Mouse (Mus musculus) midbrain, postnatal 0 days (tissue): ENCODE results near the gene Tbc1d15. TPM values are rescaled to one million over a fixed set of nuclear protein-coding genes. Genes with fewer than 3 reads are reported as not detected.

ENCODE experiments used
- ATAC-seq: fragments of 200-750 bp; cut with Nextera tagmentation; 2 replicates; pipeline ENCODE4 v1.8.0; 2017; ENCODE audit warnings: moderate number of reproducible peaks, mild to moderate bottlenecking, moderate TSS enrichment, moderate library complexity; ENCODE audit not compliant: low FRiP score
- DNase-seq: peaks from one replicate; pipeline ENCODE4 v3.0.0-alpha.2; 2015; ENCODE audit warnings: low spot score
- H3K27ac ChIP-seq: fragments of 300-500 bp; sonication (generic); 2 replicates; pipeline ENCODE4 v1.5.1; 2014; ENCODE audit warnings: low read depth, mild to moderate bottlenecking, low read length, mixed read lengths
- H3K27me3 ChIP-seq: fragments of 300-500 bp; sonication (generic); 2 replicates; pipeline ENCODE4 v1.6.1; 2014; ENCODE audit warnings: low read length, control low read depth, mixed read lengths; ENCODE audit not compliant: insufficient read depth
- H3K36me3 ChIP-seq: fragments of 300-500 bp; sonication (generic); 2 replicates; pipeline ENCODE4 v1.6.1; 2014; ENCODE audit warnings: low read length, control low read depth, mixed read lengths; ENCODE audit not compliant: insufficient read depth
- H3K4me1 ChIP-seq: fragments of 300-500 bp; sonication (generic); 2 replicates; pipeline ENCODE4 v1.6.1; 2014; ENCODE audit warnings: mild to moderate bottlenecking, control low read depth, antibody characterized with exemption, low read length, mixed read lengths; ENCODE audit not compliant: insufficient read depth
- H3K4me2 ChIP-seq: fragments of 300-500 bp; sonication (generic); 2 replicates; pipeline ENCODE4 v1.6.1; 2014; ENCODE audit warnings: low read depth, mild to moderate bottlenecking, low read length, mixed read lengths; ENCODE audit not compliant: poor library complexity, severe bottlenecking
- H3K4me3 ChIP-seq: fragments of 300-500 bp; sonication (generic); 2 replicates; pipeline ENCODE4 v1.5.1; 2014; ENCODE audit warnings: low read depth, mild to moderate bottlenecking, low read length, moderate library complexity
- H3K9ac ChIP-seq: fragments of 300-500 bp; sonication (generic); replicated peaks from 2 replicates; pipeline ENCODE4 v1.6.1; 2014; ENCODE audit warnings: mild to moderate bottlenecking, low read length, moderate library complexity, mixed read lengths; ENCODE audit not compliant: poor library complexity, severe bottlenecking
- H3K9me3 ChIP-seq: fragments of 300-500 bp; sonication (generic); 2 replicates; pipeline ENCODE4 v1.6.1; 2016; ENCODE audit warnings: low read length, control low read depth
- CTCF ChIP-seq: IDR thresholded peaks from 2 replicates; pipeline ENCODE4 v1.5.1; 2016; ENCODE audit warnings: antibody characterized with exemption, mild to moderate bottlenecking
- WGBS: fragments of 180-500 bp; shearing (Covaris S2); extraction: QIAGEN DNeasy Blood & Tissue Kit; methylation state at CpG from one replicate; pipeline ENCODE4 v1.1.7; 2014; 5-methylcytosine and 5-hydroxymethylcytosine counted together
- polyA plus RNA-seq: library from polyadenylated mRNA; unstranded; fragments of >200 nt; fragmentation: Nextera tagmentation; extraction: Ambion mirVana; gene quantifications from 2 replicates; pipeline ENCODE4 v1.2.1, GENCODE M21; 2015
- total RNA-seq: library from RNA; depleted of rRNA; stranded (reverse); fragments of >200 nt; gene quantifications from 2 replicates; pipeline ENCODE4 v1.2.3, GENCODE M21; 2014

The Tbc1d15 gene
- total and polyA plus RNA-seq, 2 experiments from 2014 or later, result 6.5 to 28.3 TPM

DNA sequence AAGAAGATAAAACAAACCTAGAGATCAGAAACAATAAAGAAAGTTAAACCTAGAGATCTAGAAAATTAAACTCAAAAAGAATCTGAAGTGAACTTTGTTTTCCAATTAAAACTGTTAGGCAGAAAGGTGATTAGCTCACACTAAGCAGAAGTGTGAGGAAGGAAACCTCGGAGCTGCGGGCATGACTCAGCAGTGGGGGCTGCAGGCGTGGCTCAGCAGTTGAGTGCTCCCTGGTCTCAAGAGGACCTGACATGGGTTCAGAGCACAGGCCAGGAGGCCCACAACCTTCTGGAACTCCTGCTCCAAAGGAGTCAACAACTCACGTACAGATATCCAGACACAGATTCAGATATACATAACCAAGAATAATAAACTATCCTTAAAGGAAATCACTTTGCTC, 14.5 kb downstream of the Tbc1d15 start:
- no peak for ATAC-seq
- no peak for TF ChIP-seq CTCF
- DNase-seq, result no peak
- no peak overlapping the region for H3K4me3 ChIP-seq
- H3K9me3 ChIP-seq, result no peaks in the 10 kb centered on the region
- H3K4me2 ChIP-seq, result no peak overlapping the region
- WGBS, result 86% methylated on average over 4 of the region's 4 CpGs
- H3K36me3 ChIP-seq, result peaks cover 17% of the 10 kb centered on the region
- no peaks in the 10 kb centered on the region for H3K27me3 ChIP-seq
- no peak overlapping the region for H3K9ac ChIP-seq
- H3K4me1 ChIP-seq, result no peaks in the 10 kb centered on the region
- no peak overlapping the region for H3K27ac ChIP-seq

GRCm38 (mm10) chr10:115235501-115235900, 15.8 kb downstream of the Tbc1d15 start:
- TF ChIP-seq CTCF, result no peak
- Histone ChIP-seq H3K27ac (no peak overlapping the region), H3K36me3 (peaks cover 17% of the 10 kb centered on the region), H3K4me3 (no peak overlapping the region), H3K9me3 (no peaks in the 10 kb centered on the region), H3K4me2 (no peak overlapping the region), H3K4me1 (no peaks in the 10 kb centered on the region), H3K27me3 (no peaks in the 10 kb centered on the region), H3K9ac (no peak overlapping the region)
- DNase-seq (no peak), ATAC-seq (no peak)
- WGBS, result 92% methylated on average over 9 of the region's 9 CpGs

GRCm38 (mm10) chr10:115233798-115234197, 17.5 kb downstream of the Tbc1d15 start:
- H3K27me3 ChIP-seq, result no peaks in the 10 kb centered on the region
- 87% methylated on average over 3 of the region's 3 CpGs for WGBS
- peaks cover 15% of the 10 kb centered on the region for H3K36me3 ChIP-seq

DNA sequence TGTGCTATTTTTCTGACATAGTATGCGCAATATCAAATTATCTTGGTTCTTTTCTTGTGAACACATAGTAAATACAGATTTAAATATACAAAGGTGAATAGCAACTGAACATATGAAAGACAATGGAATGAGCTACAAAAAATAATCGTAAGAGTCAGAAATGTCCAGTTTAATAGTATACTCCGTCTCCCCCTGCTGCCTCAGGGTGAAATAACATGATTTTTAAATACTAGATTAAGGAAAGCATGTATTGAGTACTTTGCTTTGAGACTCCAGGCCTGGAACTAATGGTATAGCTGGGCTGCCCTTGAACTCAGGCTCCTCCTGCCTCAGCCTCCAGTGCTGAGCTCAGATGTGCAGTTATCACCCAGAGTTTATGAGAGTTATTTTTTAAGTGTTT, 18.8 kb downstream of the Tbc1d15 start:
- ATAC-seq (no peak), DNase-seq (peak; percentile 21)
- Histone ChIP-seq H3K4me1 (no peaks in the 10 kb centered on the region), H3K9ac (no peak overlapping the region), H3K4me3 (no peak overlapping the region), H3K36me3 (peaks cover 12% of the 10 kb centered on the region), H3K27me3 (no peaks in the 10 kb centered on the region), H3K27ac (no peak overlapping the region), H3K4me2 (no peak overlapping the region), H3K9me3 (no peaks in the 10 kb centered on the region)
- WGBS, result 87% methylated on average over 3 of the region's 3 CpGs
- peak; percentile 56 for TF ChIP-seq CTCF

More at GRCm38 (mm10) chr10:115233798-115234197, 17.5 kb downstream of the Tbc1d15 start:
- Histone ChIP-seq H3K4me1 (no peaks in the 10 kb centered on the region), H3K27ac (no peak overlapping the region), H3K9ac (no peak overlapping the region), H3K9me3 (no peaks in the 10 kb centered on the region), H3K4me2 (no peak overlapping the region), H3K4me3 (no peak overlapping the region)
- DNase-seq (no peak), ATAC-seq (no peak)
- no peak for TF ChIP-seq CTCF

DNA sequence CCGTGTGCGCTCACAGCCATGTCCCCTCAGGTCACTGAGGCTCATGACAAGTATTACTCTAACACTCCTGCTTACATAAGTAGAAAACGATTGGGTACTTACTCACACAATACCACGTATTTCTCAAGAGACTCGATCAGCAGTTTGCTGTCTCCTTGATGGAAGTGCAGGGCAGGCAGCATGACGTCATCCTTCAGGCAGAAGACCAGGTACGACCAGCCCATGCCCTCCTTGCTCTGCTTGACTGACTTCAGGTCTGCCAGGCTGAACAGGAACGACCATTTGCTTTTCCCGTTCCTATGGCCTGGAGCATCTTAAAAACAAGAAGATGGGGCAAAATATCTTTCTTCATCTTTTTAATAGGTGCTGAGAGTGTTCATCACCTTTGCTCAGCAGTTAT, 22.2 kb downstream of the Tbc1d15 start:
- no peak overlapping the region for H3K9ac ChIP-seq
- WGBS, result 90% methylated on average over 9 of the region's 9 CpGs

GRCm38 (mm10) chr10:115226586-115226985, 24.7 kb downstream of the Tbc1d15 start:
- Histone ChIP-seq H3K4me1 (no peaks in the 10 kb centered on the region), H3K36me3 (peaks cover 10% of the 10 kb centered on the region; the same call in 1 of the 2 replicates), H3K4me3 (no peak overlapping the region), H3K27ac (no peak overlapping the region), H3K27me3 (no peaks in the 10 kb centered on the region), H3K4me2 (no peak overlapping the region), H3K9me3 (no peaks in the 10 kb centered on the region), H3K9ac (no peak overlapping the region)
- ATAC-seq (no peak), DNase-seq (no peak)
- 91% methylated on average over 7 of the region's 7 CpGs for WGBS
- TF ChIP-seq CTCF, result no peak

More for the DNA sequence above, 22.2 kb downstream of the Tbc1d15 start:
- ATAC-seq, result no peak
- no peaks in the 10 kb centered on the region for H3K27me3 ChIP-seq
- no peak for DNase-seq
- TF ChIP-seq CTCF, result no peak
- H3K27ac ChIP-seq, result no peak overlapping the region
- no peaks in the 10 kb centered on the region for H3K4me1 ChIP-seq
- no peak overlapping the region for H3K4me2 ChIP-seq
- H3K36me3 ChIP-seq, result peaks cover 12% of the 10 kb centered on the region; the same call in 1 of the 2 replicates
- H3K4me3 ChIP-seq, result no peak overlapping the region
- H3K9me3 ChIP-seq, result no peaks in the 10 kb centered on the region
